Mouse (Mus musculus): ENCODE data around the gene Stk11ip.

- TF ChIP-seq CTCF (IDR thresholded peaks at IDR 0.05; ENCODE audit: insufficient read depth, low read depth, low read length) (no peak), POLR2A (IDR thresholded peaks at IDR 0.05; ENCODE audit: insufficient read depth, low read depth, low read length) (no peak)
These were observed 61.7 kb downstream of the Stk11ip start for GRCm38 (mm10) chr1:75583034-75583433.

Measured in olfactory bulb, adult 2 months (tissue).